Mouse (Mus musculus) adrenal gland, adult (tissue): ENCODE data around the gene Mucl3.

Experiments used
- DNase-seq, 2 experiments: peaks; one replicate each; pipeline ENCODE4 v3.0.0; 2022 to 2023; ENCODE audit warnings: low spot score in 1 of 2; ENCODE audit not compliant: inconsistent age in 2 of 2

Gene Mucl3

GRCm38 (mm10) chr17:35635699-35636111 lies 7.8 kb downstream of the Mucl3 start:
- peak; percentile 61 to 91 for DNase-seq

GRCm38 (mm10) chr17:35635202-35635601 lies 8.3 kb downstream of the Mucl3 start:
- DNase-seq, result no peak

- DNase-seq, result peak in 1 of 2 experiments; percentile 44
Observed at GRCm38 (mm10) chr17:35633992-35634391, 9.5 kb downstream of the Mucl3 start.

- no peak for DNase-seq
Observed at GRCm38 (mm10) chr17:35626537-35626936, 17.0 kb downstream of the Mucl3 start, which contains the start of gene Gm9573. Gene Gm9573, minus strand, starts transcription at chr17:35626637.

- no peak for DNase-seq
Observed at GRCm38 (mm10) chr17:35617127-35617526, 26.4 kb downstream of the Mucl3 start.

GRCm38 (mm10) chr17:35601736-35602354 lies 41.6 kb downstream of the Mucl3 start:
- DNase-seq, result no peak

- no peak for DNase-seq
Observed at GRCm38 (mm10) chr17:35601249-35601648, 42.2 kb downstream of the Mucl3 start, which contains the start of gene Sfta2. Gene Sfta2, plus strand, starts transcription at chr17:35601549.

- no peak for DNase-seq
Observed at GRCm38 (mm10) chr17:35597399-35597798, 46.1 kb downstream of the Mucl3 start.

- no peak for DNase-seq
Observed at GRCm38 (mm10) chr17:35594456-35594855, 49.0 kb downstream of the Mucl3 start.

- DNase-seq, result no peak
Observed at GRCm38 (mm10) chr17:35593786-35594185, 49.7 kb downstream of the Mucl3 start.

GRCm38 (mm10) chr17:35592131-35592530 lies 51.4 kb downstream of the Mucl3 start:
- no peak for DNase-seq

- no peak for DNase-seq
Observed at GRCm38 (mm10) chr17:35591731-35592130, 51.8 kb downstream of the Mucl3 start.

GRCm38 (mm10) chr17:35591219-35591578 lies 52.3 kb downstream of the Mucl3 start:
- no peak for DNase-seq

GRCm38 (mm10) chr17:35590410-35591218 lies 52.9 kb downstream of the Mucl3 start:
- peak; percentile 67 to 92 for DNase-seq

GRCm38 (mm10) chr17:35588387-35588786 lies 55.1 kb downstream of the Mucl3 start:
- no peak for DNase-seq

- no peak for DNase-seq
Observed at GRCm38 (mm10) chr17:35587291-35587690, 56.2 kb downstream of the Mucl3 start.
